Mouse (Mus musculus) stomach, postnatal 0 days (tissue): Measurements from ENCODE around the gene Cacna2d4.

ENCODE experiments used
- CTCF ChIP-seq: IDR thresholded peaks from 2 replicates; pipeline ENCODE4 v1.5.1; 2016; ENCODE audit warnings: antibody characterized with exemption, low read depth, mild to moderate bottlenecking, moderate library complexity
- EP300 ChIP-seq: optimal IDR thresholded peaks from 2 replicates; pipeline ENCODE3; 2016; ENCODE audit warnings: antibody characterized with exemption

DNA sequence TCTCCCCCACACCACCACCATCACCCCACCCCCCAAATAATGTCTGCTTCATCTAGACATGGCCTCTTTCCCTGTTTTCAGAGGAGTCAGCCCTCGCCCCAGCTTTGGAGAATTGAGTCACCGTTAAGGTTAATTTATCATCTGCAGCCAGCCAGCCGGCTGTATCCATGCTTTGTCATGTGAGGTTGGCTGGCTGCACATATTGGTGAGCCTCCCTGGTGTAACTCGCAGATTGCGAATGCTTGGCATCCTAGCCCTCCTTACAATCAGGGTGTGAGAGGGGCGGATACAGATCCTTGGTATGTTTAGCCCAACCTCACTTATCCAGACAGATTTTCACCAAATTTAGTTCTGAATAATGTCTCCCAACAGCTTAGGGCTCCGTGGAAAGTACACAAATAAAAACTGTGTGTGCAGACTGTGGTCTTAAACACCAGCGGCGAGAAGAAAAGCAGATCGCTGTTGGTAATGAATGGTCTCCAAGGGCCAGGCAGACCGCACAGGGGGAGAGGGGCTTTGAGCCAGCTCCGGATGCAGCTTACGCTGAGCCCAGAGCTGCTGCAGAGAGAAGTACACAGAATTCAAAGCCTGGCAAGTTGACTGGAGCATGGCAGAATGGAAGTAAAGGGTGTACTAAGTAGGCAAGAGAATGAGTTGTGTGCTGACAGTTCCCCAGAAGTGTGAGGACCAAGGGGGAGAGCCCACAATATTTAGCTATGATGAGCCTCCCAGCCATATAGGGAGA is 11.7 kb upstream of the Cacna2d4 start:
- TF ChIP-seq CTCF = no peak
- TF ChIP-seq EP300 = no peak
